Mouse (Mus musculus) lung, postnatal 0 days (tissue): ENCODE data around the gene Gm8050.
"Not testable (repeated sequence)": the region's sequence is repeated elsewhere in the genome, so short reads cannot be mapped to it uniquely, and the experiment has no call there.

ENCODE experiments used
- CTCF ChIP-seq: IDR thresholded peaks from 2 replicates; pipeline ENCODE4 v1.5.1; 2016; ENCODE audit warnings: antibody characterized with exemption, mild to moderate bottlenecking
- EP300 ChIP-seq: IDR thresholded peaks from 2 replicates; pipeline ENCODE4 v1.6.1; 2016; ENCODE audit warnings: antibody characterized with exemption, mild to moderate bottlenecking, control low read depth

- not testable (repeated sequence) for TF ChIP-seq EP300, CTCF
Measured at GRCm38 (mm10) chr14:6742232-6742631, 22.2 kb upstream of the Gm8050 start, which contains the start of gene Gm3636.
